Mouse (Mus musculus): ENCODE data around the gene Anapc16. TPM values are rescaled to one million over a fixed set of nuclear protein-coding genes. Genes with fewer than 3 reads are reported as not detected.
"Not testable (repeated sequence)": the region's sequence is repeated elsewhere in the genome, so short reads cannot be mapped to it uniquely, and the experiment has no call there.

The Anapc16 gene
- polyA plus RNA-seq, 1 experiment: 104 TPM

GRCm38 (mm10) chr10:59999057-59999456, 3.9 kb downstream of the Anapc16 start:
- Histone ChIP-seq H3K79me2 (ENCODE audit: control insufficient read depth, insufficient read depth) (peaks cover 67% of the 10 kb centered on the region), H3K4me3 (ENCODE audit: insufficient read depth, poor library complexity, severe bottlenecking) (no peak overlapping the region), H3K27me3 (ENCODE audit: control insufficient read depth, insufficient read depth, insufficient read length) (no peaks in the 10 kb centered on the region), H3K79me3 (ENCODE audit: low read depth) (peaks cover 30% of the 10 kb centered on the region), H3ac (ENCODE audit: control insufficient read depth, insufficient read length, low read depth) (no peak overlapping the region), H3K36me3 (ENCODE audit: control insufficient read depth, insufficient read depth) (peaks cover 24% of the 10 kb centered on the region)
- TF ChIP-seq CEBPB (IDR thresholded peaks at IDR 0.05; ENCODE audit: low read depth) (no peak), CTCF (IDR thresholded peaks at IDR 0.05; ENCODE audit: control insufficient read depth, insufficient read depth, insufficient read length) (no peak), USF1 (IDR thresholded peaks at IDR 0.05; ENCODE audit: low read depth) (no peak), MYOD1 (IDR thresholded peaks at IDR 0.05; ENCODE audit: control insufficient read depth, insufficient read length, low read depth) (no peak), MAX (IDR thresholded peaks at IDR 0.05) (no peak), MYOG (IDR thresholded peaks at IDR 0.05; ENCODE audit: control insufficient read depth, extremely low read depth, insufficient read length) (no peak)

DNA sequence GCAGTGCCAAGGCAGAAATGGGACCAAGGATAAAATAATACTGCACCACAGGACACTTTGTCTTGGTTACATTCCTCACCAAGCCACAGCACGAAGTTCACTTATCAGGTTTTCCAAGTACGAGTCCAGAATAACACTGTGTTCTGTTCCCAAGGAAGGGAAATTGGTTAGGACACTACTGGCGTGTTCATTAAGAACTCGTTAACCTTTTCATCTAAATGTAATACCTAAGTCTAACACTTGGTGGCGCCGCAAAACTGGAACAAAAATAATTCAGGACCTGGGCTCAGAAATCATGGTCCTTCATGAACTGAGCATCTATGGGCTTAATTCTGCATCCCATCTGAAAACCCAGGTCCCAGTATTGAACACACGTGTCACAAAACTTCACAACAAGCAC, 5.3 kb downstream of the Anapc16 start:
- no peaks in the 10 kb centered on the region for H3K27me3 ChIP-seq (ENCODE audit: control insufficient read depth, insufficient read depth, insufficient read length)
- peaks cover 36% of the 10 kb centered on the region for H3K36me3 ChIP-seq (ENCODE audit: control insufficient read depth, insufficient read depth)
- no peak overlapping the region for H3K4me3 ChIP-seq (ENCODE audit: insufficient read depth, poor library complexity, severe bottlenecking)
- no peak overlapping the region for H3ac ChIP-seq (ENCODE audit: control insufficient read depth, insufficient read length, low read depth)
- peaks cover 38% of the 10 kb centered on the region for H3K79me3 ChIP-seq (ENCODE audit: low read depth)
- TF ChIP-seq MYOD1 (IDR thresholded peaks at IDR 0.05; ENCODE audit: control insufficient read depth, insufficient read length, low read depth): no peak
- no peak for TF ChIP-seq USF1 (IDR thresholded peaks at IDR 0.05; ENCODE audit: low read depth)
- TF ChIP-seq FOSL1 (IDR thresholded peaks at IDR 0.05; ENCODE audit: insufficient read depth, low read length, poor library complexity, severe bottlenecking): no peak
- no peak for TF ChIP-seq CEBPB (IDR thresholded peaks at IDR 0.05; ENCODE audit: low read depth)
- no peak for TF ChIP-seq MYOG (IDR thresholded peaks at IDR 0.05; ENCODE audit: control insufficient read depth, extremely low read depth, insufficient read length)
- no peak for TF ChIP-seq MAX (IDR thresholded peaks at IDR 0.05)
- TF ChIP-seq CTCF (IDR thresholded peaks at IDR 0.05; ENCODE audit: control insufficient read depth, insufficient read depth, insufficient read length): no peak
- H3K79me2 ChIP-seq (ENCODE audit: control insufficient read depth, insufficient read depth): peaks cover 82% of the 10 kb centered on the region

GRCm38 (mm10) chr10:59995889-59996288, 7.0 kb downstream of the Anapc16 start:
- Histone ChIP-seq H3K27me3 (ENCODE audit: control insufficient read depth, insufficient read depth, insufficient read length) (no peaks in the 10 kb centered on the region), H3K79me2 (ENCODE audit: control insufficient read depth, insufficient read depth) (peaks cover 79% of the 10 kb centered on the region), H3ac (ENCODE audit: control insufficient read depth, insufficient read length, low read depth) (no peak overlapping the region), H3K36me3 (ENCODE audit: control insufficient read depth, insufficient read depth) (peaks cover 38% of the 10 kb centered on the region), H3K79me3 (ENCODE audit: low read depth) (peaks cover 28% of the 10 kb centered on the region), H3K4me3 (ENCODE audit: insufficient read depth, poor library complexity, severe bottlenecking) (no peak overlapping the region)
- TF ChIP-seq MYOG (IDR thresholded peaks at IDR 0.05; ENCODE audit: control insufficient read depth, extremely low read depth, insufficient read length) (no peak), CTCF (IDR thresholded peaks at IDR 0.05; ENCODE audit: control insufficient read depth, insufficient read depth, insufficient read length) (no peak), MYOD1 (IDR thresholded peaks at IDR 0.05; ENCODE audit: control insufficient read depth, insufficient read length, low read depth) (no peak), USF1 (IDR thresholded peaks at IDR 0.05; ENCODE audit: low read depth) (no peak), CEBPB (IDR thresholded peaks at IDR 0.05; ENCODE audit: low read depth) (no peak)

- not testable (repeated sequence) for H3K27me3 ChIP-seq (ENCODE audit: control insufficient read depth, insufficient read depth, insufficient read length); H3K4me3 ChIP-seq (ENCODE audit: insufficient read depth, poor library complexity, severe bottlenecking); H3ac ChIP-seq (ENCODE audit: control insufficient read depth, insufficient read length, low read depth)
- peaks cover 26% of the 10 kb centered on the region for H3K79me3 ChIP-seq (ENCODE audit: low read depth)
- peaks cover 56% of the 10 kb centered on the region for H3K36me3 ChIP-seq (ENCODE audit: control insufficient read depth, insufficient read depth)
- peaks cover 65% of the 10 kb centered on the region for H3K79me2 ChIP-seq (ENCODE audit: control insufficient read depth, insufficient read depth)
These were observed 9.1 kb downstream of the Anapc16 start for GRCm38 (mm10) chr10:59993813-59994212.

- Histone ChIP-seq H3ac (ENCODE audit: control insufficient read depth, insufficient read length, low read depth) (no peak overlapping the region), H3K79me3 (ENCODE audit: low read depth) (peaks cover 22% of the 10 kb centered on the region), H3K27me3 (ENCODE audit: control insufficient read depth, insufficient read depth, insufficient read length) (no peaks in the 10 kb centered on the region), H3K79me2 (ENCODE audit: control insufficient read depth, insufficient read depth) (peaks cover 49% of the 10 kb centered on the region), H3K36me3 (ENCODE audit: control insufficient read depth, insufficient read depth) (peaks cover 72% of the 10 kb centered on the region), H3K4me3 (ENCODE audit: insufficient read depth, poor library complexity, severe bottlenecking) (no peak overlapping the region)
- TF ChIP-seq MYOD1 (IDR thresholded peaks at IDR 0.05; ENCODE audit: control insufficient read depth, insufficient read length, low read depth) (no peak), USF1 (IDR thresholded peaks at IDR 0.05; ENCODE audit: low read depth) (no peak), MAX (IDR thresholded peaks at IDR 0.05) (no peak)
These were observed 10.9 kb downstream of the Anapc16 start for GRCm38 (mm10) chr10:59992024-59992423.

- H3ac ChIP-seq (ENCODE audit: control insufficient read depth, insufficient read length, low read depth): no peak overlapping the region
- H3K36me3 ChIP-seq (ENCODE audit: control insufficient read depth, insufficient read depth): peaks cover 75% of the 10 kb centered on the region
- H3K4me3 ChIP-seq (ENCODE audit: insufficient read depth, poor library complexity, severe bottlenecking): no peak overlapping the region
- peaks cover 19% of the 10 kb centered on the region for H3K79me3 ChIP-seq (ENCODE audit: low read depth)
- TF ChIP-seq USF1 (IDR thresholded peaks at IDR 0.05; ENCODE audit: low read depth) (no peak), MYOG (IDR thresholded peaks at IDR 0.05; ENCODE audit: control insufficient read depth, extremely low read depth, insufficient read length) (no peak), MYOD1 (IDR thresholded peaks at IDR 0.05; ENCODE audit: control insufficient read depth, insufficient read length, low read depth) (no peak), FOSL1 (IDR thresholded peaks at IDR 0.05; ENCODE audit: insufficient read depth, low read length, poor library complexity, severe bottlenecking) (no peak), MAX (IDR thresholded peaks at IDR 0.05) (no peak), CEBPB (IDR thresholded peaks at IDR 0.05; ENCODE audit: low read depth) (no peak), CTCF (IDR thresholded peaks at IDR 0.05; ENCODE audit: control insufficient read depth, insufficient read depth, insufficient read length) (no peak)
- H3K79me2 ChIP-seq (ENCODE audit: control insufficient read depth, insufficient read depth): peaks cover 43% of the 10 kb centered on the region
- no peaks in the 10 kb centered on the region for H3K27me3 ChIP-seq (ENCODE audit: control insufficient read depth, insufficient read depth, insufficient read length)
These were observed 11.6 kb downstream of the Anapc16 start for GRCm38 (mm10) chr10:59991262-59991880.

Measured in C2C12 (cell line).